20 mouse cellular contexts compared by ENCODE assay signal in genomic region chr12:112922541-112922940, GRCm38 (mm10). TPM values are rescaled to one million over a fixed set of nuclear protein-coding genes. Genes with fewer than 3 reads are reported as not detected.
DNase-seq lines count a peak whose midpoint lies in the region; ATAC-seq and TF ChIP-seq lines count a peak whose summit lies in the region.
"Had no signal": no experiment of that assay in that cellular context is flagged by ENCODE, and none has a peak within 500 bp of the region (broad histone marks: within the 10 kb centered on the region; RNA-seq: fewer than 3 reads in every experiment).

No protein-coding gene starts in this region.

- peaks cover 16% of the 10 kb centered on the region for H3K36me3 ChIP-seq in embryonic facial prominence, embryonic 10.5 days (replicated peaks)
- peaks cover 30% of the 10 kb centered on the region for H3K36me3 ChIP-seq in hindbrain, embryonic 13.5 days
- H3K36me3 ChIP-seq: stomach, embryonic 15.5 days had no signal

- H3K4me1 ChIP-seq in embryonic facial prominence, embryonic 10.5 days = peaks cover 77% of the 10 kb centered on the region
- peaks cover 72% of the 10 kb centered on the region for H3K4me1 ChIP-seq in hindbrain, embryonic 13.5 days (replicated peaks)
- H3K4me1 ChIP-seq: stomach, embryonic 15.5 days had no signal

- no peak for TF ChIP-seq CTCF in gastrocnemius, adult 2 months (IDR thresholded peaks at IDR 0.05)

- no peak for ATAC-seq in hindbrain, embryonic 13.5 days (ENCODE audit: low FRiP score)
- no peak for ATAC-seq in erythroid progenitor cell, adult 5-6 weeks (replicated peaks; ENCODE audit: low FRiP score, poor library complexity, severe bottlenecking)
- ATAC-seq: intestine, embryonic 16.5 days had no signal

- WGBS in embryonic facial prominence, embryonic 10.5 days = 12% methylated on average over 3 of the region's 3 CpGs
- 19% methylated on average over 3 of the region's 3 CpGs for WGBS in hindbrain, embryonic 13.5 days

- no peak for DNase-seq in gastrocnemius, adult 2 months
- no peak for DNase-seq in gastrocnemius, postnatal 14 days
- DNase-seq in 416B (ENCODE audit: low read depth) = peak; percentile 31
- peak; percentile 62 for DNase-seq in embryonic facial prominence, embryonic 10.5 days (ENCODE audit: low spot score)
- DNase-seq in left cerebral cortex, postnatal 10 days (ENCODE audit: extremely low spot score in 1 of 2, low spot score in 2 of 2) = no peak
- no peak for DNase-seq in left cerebral cortex, adult 8-10 months (ENCODE audit: low spot score in 2 of 2)
- DNase-seq: cerebellum, adult 2 months; liver; lung, adult 18-20 months; thymus, postnatal 14 days had no signal

- H3K27me3 ChIP-seq in embryonic facial prominence, embryonic 10.5 days (replicated peaks; ENCODE audit: low read depth, poor library complexity, severe bottlenecking) = peaks cover 38% of the 10 kb centered on the region
- H3K27me3 ChIP-seq in hindbrain, embryonic 13.5 days = peaks cover 11% of the 10 kb centered on the region

- H3K9ac ChIP-seq in hindbrain, embryonic 13.5 days = peak overlapping the region; percentile 53; the same call in 1 of the 2 replicates
- H3K9ac ChIP-seq: stomach, embryonic 15.5 days had no signal

- peak overlapping the region; percentile 21 for H3K27ac ChIP-seq in gastrocnemius, adult 2 months
- peak overlapping the region; percentile 20; the same call in 1 of the 2 replicates for H3K27ac ChIP-seq in embryonic facial prominence, embryonic 10.5 days (replicated peaks)
- H3K27ac ChIP-seq in hindbrain, embryonic 13.5 days = no peak overlapping the region
- H3K27ac ChIP-seq: kidney, postnatal 0 days; macrophage; stomach, embryonic 15.5 days had no signal

- intact Hi-C loops in gastrocnemius, adult 2 months (cut with DNase I) = no loop called here
- intact Hi-C loops in gastrocnemius, postnatal 14 days (cut with DNase I; ENCODE audit: low total_unique reads) = no loop called here
- intact Hi-C loops in left cerebral cortex, postnatal 10 days (cut with DNase I) = no loop called here

- H3K4me2 ChIP-seq in hindbrain, embryonic 13.5 days = no peak overlapping the region
- H3K4me2 ChIP-seq: stomach, embryonic 15.5 days had no signal

- H3K4me3 ChIP-seq in gastrocnemius, adult 2 months = no peak overlapping the region
- no peak overlapping the region for H3K4me3 ChIP-seq in embryonic facial prominence, embryonic 10.5 days
- no peak overlapping the region for H3K4me3 ChIP-seq in hindbrain, embryonic 13.5 days
- H3K4me3 ChIP-seq: erythroblast, embryonic 14.5 days; stomach, embryonic 15.5 days had no signal

- no peaks in the 10 kb centered on the region for H3K9me3 ChIP-seq in embryonic facial prominence, embryonic 10.5 days
- no peaks in the 10 kb centered on the region for H3K9me3 ChIP-seq in hindbrain, embryonic 13.5 days
- H3K9me3 ChIP-seq: stomach, embryonic 15.5 days had no signal

RNA-seq across cellular contexts. Expression of gene Jag2, which starts 7.0 kb away (rescaled TPM):
- 10 to 100 TPM; 20.3 to 30.2 TPM for total RNA-seq in gastrocnemius, adult 2 months (2021)
- 10 to 100 TPM; 24.2 to 25.5 TPM for total RNA-seq in gastrocnemius, postnatal 14 days (2021)
- 4.8 and 5.3 TPM in 2 replicates for polyA plus RNA-seq in embryonic facial prominence, embryonic 10.5 days (2016; fragmentation: Nextera tagmentation; extraction: Ambion mirVana)
- 8.4 and 10.7 TPM in 2 replicates for polyA plus RNA-seq in hindbrain, embryonic 13.5 days (2015; fragmentation: Nextera tagmentation; extraction: Ambion mirVana)
- total RNA-seq in erythroid progenitor cell, adult 5-6 weeks (2015; ENCODE audit: low replicate concordance) = not detected in 2 replicates
- total RNA-seq in erythroid progenitor cell, adult 5-6 weeks (2017; ENCODE audit: low replicate concordance) = 0.26 TPM in 1 of 2 replicates, not detected in the other
- total RNA-seq in left cerebral cortex, postnatal 10 days (2021) = 10 to 100 TPM; 60.0 to 60.9 TPM
- 10 to 100 TPM; 48.1 to 69.9 (median 58.9) TPM for total RNA-seq in left cerebral cortex, adult 8-10 months (2022)
- polyA plus RNA-seq: erythroblast, embryonic 14.5 days had no signal

RNA-seq across cellular contexts. Expression of gene Nudt14, which starts 19.4 kb away (rescaled TPM):
- 1 to 10 TPM; 5.4 to 7.9 TPM for total RNA-seq in gastrocnemius, adult 2 months (2021)
- total RNA-seq in gastrocnemius, postnatal 14 days (2021) = 10 to 100 TPM; 14.8 to 17.5 TPM
- 78.1 and 83.8 TPM in 2 replicates for polyA plus RNA-seq in embryonic facial prominence, embryonic 10.5 days (2016; fragmentation: Nextera tagmentation; extraction: Ambion mirVana)
- polyA plus RNA-seq in hindbrain, embryonic 13.5 days (2015; fragmentation: Nextera tagmentation; extraction: Ambion mirVana) = 59.2 and 59.8 TPM in 2 replicates
- 12.3 TPM in 1 of 2 replicates, not detected in the other for total RNA-seq in erythroid progenitor cell, adult 5-6 weeks (2015; ENCODE audit: low replicate concordance)
- 2.5 and 3.3 TPM in 2 replicates for total RNA-seq in erythroid progenitor cell, adult 5-6 weeks (2017; ENCODE audit: low replicate concordance)
- total RNA-seq in left cerebral cortex, postnatal 10 days (2021) = 10 to 100 TPM; 11.8 to 13.2 TPM
- 10 to 100 TPM in 3 of 4 experiments, 1 to 10 TPM in 1; 9.8 to 17.1 (median 11.8) TPM for total RNA-seq in left cerebral cortex, adult 8-10 months (2022)

RNA-seq across cellular contexts. Expression of gene Btbd6, which starts 53.7 kb away (rescaled TPM):
- 10 to 100 TPM; 13.3 to 20.6 TPM for total RNA-seq in gastrocnemius, adult 2 months (2021)
- 10 to 100 TPM in 1 of 2 experiments, 1 to 10 TPM in 1; 7.3 to 10.2 TPM for total RNA-seq in gastrocnemius, postnatal 14 days (2021)
- polyA plus RNA-seq in embryonic facial prominence, embryonic 10.5 days (2016; fragmentation: Nextera tagmentation; extraction: Ambion mirVana) = 22.3 and 23.0 TPM in 2 replicates
- polyA plus RNA-seq in hindbrain, embryonic 13.5 days (2015; fragmentation: Nextera tagmentation; extraction: Ambion mirVana) = 40.0 and 45.5 TPM in 2 replicates
- total RNA-seq in erythroid progenitor cell, adult 5-6 weeks (2015; ENCODE audit: low replicate concordance) = 0.84 and 3.2 TPM in 2 replicates
- total RNA-seq in erythroid progenitor cell, adult 5-6 weeks (2017; ENCODE audit: low replicate concordance) = 0.68 and 1.0 TPM in 2 replicates
- total RNA-seq in left cerebral cortex, postnatal 10 days (2021) = 10 to 100 TPM; 61.0 to 61.9 TPM
- total RNA-seq in left cerebral cortex, adult 8-10 months (2022) = 10 to 100 TPM; 64.2 to 73.5 (median 68.7) TPM

RNA-seq across cellular contexts. Expression of gene Gpr132, which starts 54.5 kb away (rescaled TPM):
- total RNA-seq in gastrocnemius, adult 2 months (2021) = under 1 TPM in 1 of 2 experiments, not detected in 1; 0.14 TPM
- total RNA-seq in gastrocnemius, postnatal 14 days (2021) = under 1 TPM in 1 of 2 experiments, not detected in 1; 0.10 TPM
- polyA plus RNA-seq in embryonic facial prominence, embryonic 10.5 days (2016; fragmentation: Nextera tagmentation; extraction: Ambion mirVana) = 0.30 TPM in 1 of 2 replicates, not detected in the other
- not detected in 2 replicates for polyA plus RNA-seq in hindbrain, embryonic 13.5 days (2015; fragmentation: Nextera tagmentation; extraction: Ambion mirVana)
- 1.3 and 5.0 TPM in 2 replicates for total RNA-seq in erythroid progenitor cell, adult 5-6 weeks (2015; ENCODE audit: low replicate concordance)
- 0.90 and 2.7 TPM in 2 replicates for total RNA-seq in erythroid progenitor cell, adult 5-6 weeks (2017; ENCODE audit: low replicate concordance)
- not detected for total RNA-seq in left cerebral cortex, postnatal 10 days (2021)
- total RNA-seq in left cerebral cortex, adult 8-10 months (2022) = under 1 TPM in 3 of 4 experiments, not detected in 1; 0.14 to 0.23 (median 0.15) TPM
- total RNA-seq: gastrocnemius, adult 8-10 months; layer of hippocampus, adult 8-10 months; left cerebral cortex, postnatal 14 days had no signal

Comparison
In these comparisons a context has a peak if more than half of its experiments do, and no peak if none do; other contexts are left out.
1. DNase-seq: peak in 416B (single experiment) and embryonic facial prominence, embryonic 10.5 days (single experiment); none in gastrocnemius, adult 2 months (single experiment), gastrocnemius, postnatal 14 days (single experiment), left cerebral cortex, postnatal 10 days (0 of 2) and left cerebral cortex, adult 8-10 months (0 of 2).
2. RNA of gene Jag2, which starts 7.0 kb away (total RNA-seq): 60.0 to 60.9 TPM in left cerebral cortex, postnatal 10 days, 48.1 to 69.9 TPM in left cerebral cortex, adult 8-10 months, 20.3 to 30.2 TPM in gastrocnemius, adult 2 months and 24.2 to 25.5 TPM in gastrocnemius, postnatal 14 days; 0.26 TPM in erythroid progenitor cell, adult 5-6 weeks; every median in the first group is over 10 times any median in the second.